Mouse (Mus musculus) gastrocnemius, postnatal 36 days (tissue): ENCODE measurements at regions not wholly inside any gene's neighbourhood (a gene's known extent, or its start where the extent isn't known, plus 50 kb on each side); places are given as distances from the start of the nearest gene placed in this dataset.

Source experiments
- DNase-seq, 2 experiments: peaks; one replicate each; pipeline ENCODE4 v3.0.0; 2022
- intact Hi-C: fragments of 180-260 bp; cut with DNase I; formaldehyde crosslinking; loops from one replicate; pipeline ENCODE4 v1.15.1; 2025

- intact Hi-C loops = no loop called here
- no peak for DNase-seq
Observed at GRCm38 (mm10) chr12:12484921-12485680, 223.2 kb downstream of the Fam49a start.

- intact Hi-C loops = no loop called here
- no peak for DNase-seq
Observed at GRCm38 (mm10) chr12:12480451-12480850, 218.5 kb downstream of the Fam49a start.

GRCm38 (mm10) chr12:12452086-12452485, 190.1 kb downstream of the Fam49a start:
- no peak for DNase-seq
- intact Hi-C loops = no loop called here

- DNase-seq = no peak
- intact Hi-C loops = no loop called here
Observed at GRCm38 (mm10) chr12:12446768-12447167, 184.8 kb downstream of the Fam49a start.

- intact Hi-C loops = no loop called here
- no peak for DNase-seq
Observed at GRCm38 (mm10) chr12:12446281-12446680, 184.3 kb downstream of the Fam49a start.

- DNase-seq = no peak
- intact Hi-C loops = no loop called here
Observed at GRCm38 (mm10) chr12:12442872-12443271, 180.9 kb downstream of the Fam49a start.

DNA sequence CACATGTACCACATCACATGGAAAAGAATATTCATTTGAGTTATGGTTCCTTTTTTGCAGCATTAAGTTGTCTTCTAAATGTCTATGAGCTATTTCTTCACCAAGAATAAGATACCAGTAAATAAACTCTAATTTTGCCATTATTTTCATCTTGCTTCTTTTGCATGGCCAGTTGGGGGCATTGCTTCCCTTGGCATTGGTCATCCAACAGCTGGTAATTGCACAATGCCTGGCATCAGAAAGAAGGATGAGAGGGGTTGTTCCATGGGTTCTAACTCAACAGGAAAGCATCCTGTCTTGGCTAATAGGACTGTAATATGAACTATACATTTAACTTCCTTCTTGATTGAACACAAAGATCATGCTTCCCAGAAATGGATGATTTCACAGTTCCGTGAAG, 174.4 kb downstream of the Fam49a start:
- DNase-seq = no peak
- intact Hi-C loops = no loop called here

DNA sequence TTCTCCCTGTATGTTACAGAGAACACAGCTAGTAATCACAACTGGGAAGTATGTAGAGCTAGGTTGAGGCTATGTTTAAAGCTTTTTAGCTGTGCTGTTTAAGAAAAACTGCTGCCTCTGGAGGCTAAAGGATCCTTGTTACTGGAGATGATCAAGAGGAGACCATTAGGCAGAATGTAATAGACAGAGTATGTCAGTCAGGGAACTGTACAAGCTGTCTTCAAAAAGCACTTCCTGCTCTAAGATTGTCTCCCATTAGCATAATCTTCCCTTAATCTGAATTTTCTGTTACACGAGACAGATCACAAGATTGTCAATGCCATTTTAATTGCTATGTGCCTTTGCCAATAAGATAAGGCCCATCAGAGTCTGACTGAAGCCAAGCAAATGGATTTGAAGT, 170.7 kb downstream of the Fam49a start:
- intact Hi-C loops = no loop called here

More for the DNA sequence above, 170.7 kb downstream of the Fam49a start:
- DNase-seq = no peak
